Mouse (Mus musculus) gastrocnemius, postnatal 25 days (tissue): ENCODE results near the gene Mrpl43. TPM values are rescaled to one million over a fixed set of nuclear protein-coding genes. Genes with fewer than 3 reads are reported as not detected.

ENCODE experiments used
- DNase-seq: peaks from one replicate; pipeline ENCODE4 v3.0.0; 2022
- total RNA-seq, 2 experiments: library from RNA; stranded (reverse); gene quantifications; 1 replicate in 1 of 2; 2 replicates in 1 of 2; pipeline ENCODE4 v1.2.3; 2021

Mrpl43 gene
- total RNA-seq, 2 experiments from 2014 or later = 32.8 to 36.4 TPM

GRCm38 (mm10) chr19:44977148-44977547 lies 29.1 kb downstream of the Mrpl43 start:
- DNase-seq = no peak

GRCm38 (mm10) chr19:44976636-44977035 lies 29.6 kb downstream of the Mrpl43 start:
- no peak for DNase-seq

GRCm38 (mm10) chr19:44968329-44968728 lies 37.9 kb downstream of the Mrpl43 start:
- no peak for DNase-seq

GRCm38 (mm10) chr19:44965978-44966377 lies 40.3 kb downstream of the Mrpl43 start:
- DNase-seq = no peak

- no peak for DNase-seq
Measured at GRCm38 (mm10) chr19:44959633-44960032, 46.6 kb downstream of the Mrpl43 start.

Other genes starting within 250 kb of the Mrpl43 start
- gene Slf2, start 75.3 kb downstream of the Mrpl43 start, total RNA-seq = 10 to 100 TPM; 11.1 to 11.7 TPM
- gene Sema4g, start 17.3 kb downstream of the Mrpl43 start, total RNA-seq = under 1 TPM; 0.19 to 0.33 TPM
- 10 to 100 TPM; 16.2 to 16.6 TPM for gene Twnk, start 779 bp downstream of the Mrpl43 start, total RNA-seq
- gene Lzts2, start 8.0 kb upstream of the Mrpl43 start, total RNA-seq = 10 to 100 TPM; 19.2 to 22.9 TPM
- 1 to 10 TPM; 5.4 to 5.9 TPM for gene Pdzd7, start 39.3 kb upstream of the Mrpl43 start, total RNA-seq
- 10 to 100 TPM; 20.7 to 22.5 TPM for gene Sfxn3, start 41.1 kb upstream of the Mrpl43 start, total RNA-seq
- 1 to 10 TPM; 5.4 to 6.3 TPM for gene Kazald1, start 68.8 kb upstream of the Mrpl43 start, total RNA-seq
- not detected for gene Tlx1, start 144.2 kb upstream of the Mrpl43 start, total RNA-seq
- gene Lbx1, start 229.4 kb upstream of the Mrpl43 start, total RNA-seq = 10 to 100 TPM; 34.0 to 41.1 TPM